In genomic region chr9:20891339-20892103, GRCm38 (mm10) we compare ENCODE assay signal across 23 mouse cellular contexts. TPM values are rescaled to one million over a fixed set of nuclear protein-coding genes. Genes with fewer than 3 reads are reported as not detected.
A peak's percentile ranks its signal among the peaks of the same experiment; 100 is the strongest.
DNase-seq lines count a peak whose midpoint lies in the region; ATAC-seq and TF ChIP-seq lines count a peak whose summit lies in the region.
"Had no signal": no experiment of that assay in that cellular context is flagged by ENCODE, and none has a peak within 500 bp of the region (broad histone marks: within the 10 kb centered on the region; RNA-seq: fewer than 3 reads in every experiment).

No protein-coding gene starts in this region.

- 78% methylated on average over 26 of the region's 26 CpGs for WGBS in liver, embryonic 15.5 days (ENCODE audit: insufficient replicate concordance)

- no peak overlapping the region for H3K9ac ChIP-seq in ES-Bruce4 (ENCODE audit: low read depth, poor library complexity, severe bottlenecking)
- H3K9ac ChIP-seq in liver, embryonic 15.5 days: no peak overlapping the region
- H3K9ac ChIP-seq: forebrain, embryonic 15.5 days; hindbrain, embryonic 15.5 days; limb, embryonic 13.5 days; midbrain, embryonic 15.5 days; neural tube, embryonic 12.5 days had no signal

- H3K36me3 ChIP-seq in ES-Bruce4 (ENCODE audit: control insufficient read depth, insufficient read depth, low read length, poor library complexity, severe bottlenecking) (peaks cover 64% of the 10 kb centered on the region), G1E (replicated peaks) (peaks cover 74% of the 10 kb centered on the region)
- H3K36me3 ChIP-seq in liver, embryonic 15.5 days (replicated peaks): peaks cover 74% of the 10 kb centered on the region

- no peak overlapping the region for H3K4me2 ChIP-seq in liver, embryonic 15.5 days
- H3K4me2 ChIP-seq: forebrain, embryonic 15.5 days; hindbrain, embryonic 15.5 days; limb, embryonic 13.5 days; midbrain, embryonic 15.5 days; neural tube, embryonic 12.5 days had no signal

- H3K27ac ChIP-seq in ES-Bruce4 (ENCODE audit: insufficient read depth, low read length): 0 out of 2 replicates have a peak overlapping the region, but pooled peaks have one; percentile 0
- peak overlapping the region; percentile 83 for H3K27ac ChIP-seq in liver, embryonic 15.5 days (replicated peaks)
- H3K27ac ChIP-seq: forebrain, embryonic 15.5 days; hindbrain, embryonic 15.5 days; limb, embryonic 13.5 days; midbrain, embryonic 15.5 days; neural tube, embryonic 12.5 days had no signal

- no peak for TF ChIP-seq EP300 in ES-Bruce4 (IDR thresholded peaks at IDR 0.05; ENCODE audit: insufficient read depth, low read depth, low read length)

- no peak for TF ChIP-seq POLR2A in ES-Bruce4 (IDR thresholded peaks at IDR 0.05; ENCODE audit: insufficient read depth, low read length)

- DNase-seq in kidney, postnatal 10 days: peak; percentile 25
- no peak for DNase-seq in kidney, adult 18-20 months
- DNase-seq in G1E (ENCODE audit: low spot score): no peak
- no peak for DNase-seq in cerebellum, adult 8-10 months
- DNase-seq in left cerebral cortex, adult 18-20 months (ENCODE audit: low spot score in 2 of 2): no peak
- DNase-seq: adrenal gland, adult 8-10 months; cerebellum, adult 18-20 months; cerebellum, postnatal 25 days; gastrocnemius, postnatal 10 days; kidney, adult 9 months; lung, adult 18-20 months; lung, postnatal 10 days; right cerebral cortex, postnatal 14 days; spleen, adult 18-20 months; thymus, postnatal 25 days had no signal

- peaks cover 3% of the 10 kb centered on the region for H3K4me1 ChIP-seq in ES-Bruce4 (ENCODE audit: control insufficient read depth, insufficient read depth, low read length)
- H3K4me1 ChIP-seq in G1E (ENCODE audit: insufficient read depth, low read depth, low read length): peaks cover 74% of the 10 kb centered on the region
- H3K4me1 ChIP-seq in liver, embryonic 15.5 days (replicated peaks): peaks cover 51% of the 10 kb centered on the region

- H3K9me3 ChIP-seq in ES-Bruce4 (replicated peaks; ENCODE audit: control insufficient read depth, insufficient read depth, low read length, poor library complexity, severe bottlenecking) (no peaks in the 10 kb centered on the region), G1E (replicated peaks) (no peaks in the 10 kb centered on the region)
- H3K9me3 ChIP-seq in liver, embryonic 15.5 days (replicated peaks): no peaks in the 10 kb centered on the region
- H3K9me3 ChIP-seq: forebrain, embryonic 15.5 days; hindbrain, embryonic 15.5 days; limb, embryonic 13.5 days; midbrain, embryonic 15.5 days; neural tube, embryonic 12.5 days had no signal

- no peak for ATAC-seq in G1E (ENCODE audit: extremely low read depth, insufficient number of reproducible peaks, low FRiP score, poor library complexity, severe bottlenecking)
- ATAC-seq in liver, embryonic 15.5 days (ENCODE audit: insufficient read depth): no peak
- ATAC-seq: forebrain, embryonic 15.5 days; midbrain, embryonic 15.5 days; Patski had no signal

- H3K27me3 ChIP-seq in ES-Bruce4 (ENCODE audit: control insufficient read depth, insufficient read depth, low read length, poor library complexity, severe bottlenecking) (no peaks in the 10 kb centered on the region), G1E (ENCODE audit: insufficient read depth, low read length) (no peaks in the 10 kb centered on the region)
- no peaks in the 10 kb centered on the region for H3K27me3 ChIP-seq in liver, embryonic 15.5 days
- H3K27me3 ChIP-seq: forebrain, embryonic 15.5 days; hindbrain, embryonic 15.5 days; limb, embryonic 13.5 days; midbrain, embryonic 15.5 days; neural tube, embryonic 12.5 days; Patski had no signal

- H3K4me3 ChIP-seq in ES-Bruce4 (ENCODE audit: low read depth, low read length) (no peak overlapping the region), G1E (ENCODE audit: low read depth, low read length) (peak overlapping the region; percentile 100)
- no peak overlapping the region for H3K4me3 ChIP-seq in liver, embryonic 15.5 days (replicated peaks)
- H3K4me3 ChIP-seq: forebrain, embryonic 15.5 days; hindbrain, embryonic 15.5 days; limb, embryonic 13.5 days; midbrain, embryonic 15.5 days; neural tube, embryonic 12.5 days had no signal

- no peak for TF ChIP-seq CTCF in ES-Bruce4 (IDR thresholded peaks at IDR 0.05; ENCODE audit: low read depth, low read length)
- TF ChIP-seq CTCF in G1E (IDR thresholded peaks at IDR 0.05; ENCODE audit: low read depth, low read length): no peak

RNA-seq across cellular contexts. Expression of gene Ppan, which starts 3.5 kb away (rescaled TPM):
- polyA plus RNA-seq in ES-Bruce4 (2011; ENCODE audit: insufficient read depth, insufficient read length, low read depth, missing spikeins) (76.9 and 81.2 TPM in 2 replicates), G1E (2012) (297 and 313 TPM in 2 replicates)
- total RNA-seq in G1E (2014; fragmentation: Nextera tagmentation) (40.3 and 47.7 TPM in 2 replicates), G1E (2017) (66.9 and 71.7 TPM in 2 replicates)
- polyA plus RNA-seq in liver, embryonic 15.5 days (2015; fragmentation: Nextera tagmentation; extraction: Ambion mirVana): 55.0 and 61.3 TPM in 2 replicates
- 10 to 100 TPM; 20.7 to 23.3 TPM for total RNA-seq in left cerebral cortex, adult 18-20 months (2021)

RNA-seq across cellular contexts. Expression of gene Eif3g, which starts 6.9 kb away (rescaled TPM):
- polyA plus RNA-seq in ES-Bruce4 (2011; ENCODE audit: insufficient read depth, insufficient read length, low read depth, missing spikeins) (206 and 216 TPM in 2 replicates), G1E (2012) (475 and 545 TPM in 2 replicates)
- total RNA-seq in G1E (2014; fragmentation: Nextera tagmentation) (198 and 222 TPM in 2 replicates), G1E (2017) (173 and 175 TPM in 2 replicates)
- polyA plus RNA-seq in liver, embryonic 15.5 days (2015; fragmentation: Nextera tagmentation; extraction: Ambion mirVana): 178 and 180 TPM in 2 replicates
- total RNA-seq in left cerebral cortex, adult 18-20 months (2021): 100 to 1,000 TPM; 133 to 134 TPM

RNA-seq across cellular contexts. Expression of gene Angptl6, which starts 12.0 kb away (rescaled TPM):
- 1.3 and 2.0 TPM in 2 replicates for polyA plus RNA-seq in ES-Bruce4 (2011; ENCODE audit: insufficient read depth, insufficient read length, low read depth, missing spikeins)
- 1.2 and 5.1 TPM in 2 replicates for total RNA-seq in G1E (2014; fragmentation: Nextera tagmentation)
- 0.66 and 0.93 TPM in 2 replicates for total RNA-seq in G1E (2017)
- polyA plus RNA-seq in G1E (2012): 2.4 and 3.1 TPM in 2 replicates
- polyA plus RNA-seq in liver, embryonic 15.5 days (2015; fragmentation: Nextera tagmentation; extraction: Ambion mirVana): 9.1 and 10.6 TPM in 2 replicates
- total RNA-seq in left cerebral cortex, adult 18-20 months (2021): 10 to 100 TPM in 1 of 2 experiments, 1 to 10 TPM in 1; 9.7 to 11.7 TPM

RNA-seq across cellular contexts. Expression of gene A230050P20Rik, which starts 23.1 kb away (rescaled TPM):
- polyA plus RNA-seq in ES-Bruce4 (2011; ENCODE audit: insufficient read depth, insufficient read length, low read depth, missing spikeins): 20.5 and 23.9 TPM in 2 replicates
- total RNA-seq in G1E (2014; fragmentation: Nextera tagmentation): not detected in 2 replicates
- 0.05 TPM in 1 of 2 replicates, not detected in the other for total RNA-seq in G1E (2017)
- polyA plus RNA-seq in G1E (2012): 0.04 and 0.05 TPM in 2 replicates
- 5.0 and 7.0 TPM in 2 replicates for polyA plus RNA-seq in liver, embryonic 15.5 days (2015; fragmentation: Nextera tagmentation; extraction: Ambion mirVana)
- total RNA-seq in left cerebral cortex, adult 18-20 months (2021): 10 to 100 TPM; 68.5 to 85.5 TPM
